Mouse (Mus musculus) monocyte, adult 2 months (primary cell): Measurements from ENCODE around the gene Hmces.

ENCODE experiments used
- DNase-seq, 2 experiments: peaks; one replicate each; pipeline ENCODE4 v3.0.0; 2022; ENCODE audit warnings: low spot score in 2 of 2, low read depth in 1 of 2

The Hmces gene

DNA sequence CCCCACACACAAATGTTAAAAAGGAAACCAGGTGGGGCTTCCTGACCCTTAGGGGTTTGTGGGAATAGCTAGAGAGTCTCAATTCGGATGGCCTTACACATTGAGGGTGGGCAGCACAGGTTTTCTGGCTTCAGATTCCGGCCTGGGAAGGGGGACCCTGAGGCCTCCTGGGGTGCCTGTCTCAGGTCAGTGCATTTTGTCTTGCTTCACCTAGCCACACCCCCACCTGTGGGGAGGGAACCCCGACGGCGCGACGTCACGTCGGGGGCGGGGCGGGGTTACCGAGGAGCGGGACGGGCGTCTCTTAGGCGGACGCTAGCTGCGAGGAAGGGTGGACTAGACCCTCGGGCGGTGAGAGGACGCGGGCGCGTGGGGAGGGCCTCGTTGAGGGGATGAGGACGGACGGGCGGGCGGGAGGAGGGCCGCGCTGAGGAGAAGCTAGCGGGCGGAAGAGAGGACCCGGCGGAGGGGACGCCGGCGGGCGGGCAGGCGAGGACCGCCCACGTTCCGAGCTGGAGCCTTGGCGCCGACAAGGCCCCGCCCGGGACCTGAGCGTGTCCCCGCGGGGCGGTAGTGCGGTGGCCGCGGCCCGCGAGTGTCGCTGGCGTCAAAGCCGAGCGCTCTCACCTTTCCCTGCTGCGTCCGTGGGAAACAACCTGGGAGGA is at the start of gene Hmces:
Gene Hmces (plus strand): TSS at position 275 of the 665 bp plus-strand sequence.
- no peak for DNase-seq

DNA sequence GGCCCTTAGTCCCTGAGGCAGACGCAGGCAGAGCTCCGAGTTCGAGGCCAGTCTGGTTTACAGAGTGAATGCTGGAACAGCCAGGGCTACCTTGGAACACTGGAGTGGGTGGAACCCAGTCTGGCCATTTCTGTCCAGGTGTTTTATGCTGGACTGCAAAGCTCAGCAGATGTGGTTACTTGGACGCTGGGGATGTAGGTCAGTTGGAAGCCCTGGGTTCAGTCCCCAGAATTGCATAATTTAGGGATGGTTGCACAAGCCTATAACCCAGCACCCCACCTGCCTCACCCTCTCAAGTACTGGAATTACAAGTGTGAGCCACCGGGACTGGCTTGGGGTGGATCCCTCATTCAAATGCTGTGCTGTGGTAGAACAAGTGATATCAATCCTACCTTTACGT is 47.5 kb upstream of the Hmces start:
- DNase-seq, result no peak

DNA sequence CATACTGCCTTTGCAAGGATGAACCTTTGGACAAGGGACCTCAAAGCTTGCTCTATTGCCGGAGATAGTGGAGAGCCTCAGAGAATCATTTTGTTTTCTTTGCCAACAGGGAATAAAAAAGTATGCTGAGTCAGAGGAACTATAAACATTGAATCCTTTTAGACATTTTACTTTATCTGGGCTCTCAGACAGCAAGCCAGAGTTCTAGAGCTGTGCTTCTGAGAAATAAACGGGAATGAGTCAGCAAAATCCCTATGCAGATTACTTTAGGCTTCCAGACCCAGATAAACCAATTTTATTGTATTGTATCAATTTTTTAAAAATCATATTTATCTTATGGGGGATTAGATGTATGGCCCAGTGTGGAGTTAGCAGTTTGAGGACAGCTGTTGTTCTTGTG is 46.5 kb upstream of the Hmces start:
- DNase-seq, result no peak

DNA sequence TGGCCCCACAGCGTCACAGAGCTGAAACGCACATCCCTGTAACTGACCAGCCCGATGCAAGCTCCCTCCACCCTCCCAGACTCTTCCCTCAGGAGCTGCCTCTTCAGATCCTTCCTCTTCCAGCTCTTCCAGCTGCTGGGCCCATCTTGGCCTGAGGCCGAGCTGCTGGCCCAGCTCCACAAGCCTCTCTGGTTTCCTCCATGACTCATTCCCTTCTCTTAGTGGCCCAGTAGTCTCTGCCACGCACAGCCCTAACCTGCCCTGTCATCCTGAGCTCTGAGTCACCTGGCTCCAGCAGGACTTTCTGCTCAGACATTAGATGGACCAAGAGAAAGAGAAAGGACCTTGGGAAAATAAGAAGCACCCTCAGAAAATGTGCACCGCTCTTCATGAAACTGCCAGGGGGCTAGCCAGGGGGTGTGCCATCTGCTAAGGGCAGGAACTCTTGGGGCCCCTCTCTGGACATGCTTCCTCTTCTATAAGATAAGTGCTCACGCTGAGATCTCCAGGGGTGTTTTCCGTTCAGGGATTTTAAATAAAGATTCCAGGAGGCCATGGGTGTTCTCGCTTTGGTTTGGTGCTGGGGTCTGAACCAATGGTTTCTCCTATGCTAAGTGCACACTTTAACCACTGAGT is 44.7 kb upstream of the Hmces start:
- no peak for DNase-seq

DNA sequence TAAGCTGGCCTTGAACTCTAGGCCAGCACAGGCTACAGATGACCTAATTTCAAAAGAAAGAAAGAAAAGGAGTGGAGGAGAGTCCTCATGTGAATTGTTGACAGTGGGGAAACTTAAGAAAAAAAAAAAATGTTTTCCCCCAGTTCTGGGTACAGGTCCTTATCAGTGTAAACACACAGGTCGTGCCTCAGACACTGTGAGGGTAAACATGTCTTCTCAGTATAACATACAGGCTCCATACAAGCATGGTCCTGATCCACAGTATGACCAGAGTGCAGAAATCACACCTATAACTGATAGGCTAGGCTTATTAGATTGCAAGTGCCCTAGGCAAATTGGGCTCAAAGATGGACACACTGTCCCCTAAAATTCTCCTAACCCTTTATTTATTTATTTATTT is 43.3 kb upstream of the Hmces start:
- no peak for DNase-seq

DNA sequence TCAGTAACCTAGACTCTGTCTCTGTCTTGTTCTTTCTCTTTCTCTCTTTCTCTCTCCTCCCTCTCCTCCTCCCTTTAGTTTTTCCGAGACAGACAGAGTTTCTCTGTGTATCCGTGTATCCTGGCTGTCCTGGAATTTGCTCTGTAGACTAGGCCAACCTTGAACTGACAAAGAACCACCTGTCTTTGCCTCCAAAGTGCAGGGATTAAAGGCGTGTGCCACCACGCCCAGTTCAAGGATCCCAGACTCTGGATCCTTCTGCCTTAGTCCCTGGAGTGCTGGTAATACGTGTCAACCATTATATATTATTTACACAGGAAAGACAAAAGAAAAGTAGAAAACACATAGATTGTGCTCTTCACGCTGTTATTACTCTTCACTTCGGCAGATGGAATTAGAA is 42.5 kb upstream of the Hmces start:
- no peak for DNase-seq

DNA sequence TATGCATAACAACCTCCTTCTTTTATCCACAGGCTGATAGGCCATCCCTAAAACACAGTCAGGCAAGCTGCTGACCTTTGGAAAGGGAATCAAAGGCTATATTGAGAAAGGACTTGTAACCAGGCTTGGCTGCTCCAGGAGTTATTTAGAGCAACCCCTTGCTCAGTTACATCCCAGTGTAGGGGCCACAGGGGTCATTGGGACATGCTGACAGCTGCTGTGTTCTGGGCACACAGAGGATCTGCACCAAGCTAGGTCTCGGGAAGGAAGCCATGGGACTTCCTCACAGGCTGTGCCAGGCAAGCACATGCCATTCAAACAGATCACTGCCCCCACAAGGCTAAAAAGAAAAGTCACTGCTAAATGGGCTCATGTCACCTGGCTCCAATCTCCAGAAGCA is 40.6 kb upstream of the Hmces start:
- no peak for DNase-seq

DNA sequence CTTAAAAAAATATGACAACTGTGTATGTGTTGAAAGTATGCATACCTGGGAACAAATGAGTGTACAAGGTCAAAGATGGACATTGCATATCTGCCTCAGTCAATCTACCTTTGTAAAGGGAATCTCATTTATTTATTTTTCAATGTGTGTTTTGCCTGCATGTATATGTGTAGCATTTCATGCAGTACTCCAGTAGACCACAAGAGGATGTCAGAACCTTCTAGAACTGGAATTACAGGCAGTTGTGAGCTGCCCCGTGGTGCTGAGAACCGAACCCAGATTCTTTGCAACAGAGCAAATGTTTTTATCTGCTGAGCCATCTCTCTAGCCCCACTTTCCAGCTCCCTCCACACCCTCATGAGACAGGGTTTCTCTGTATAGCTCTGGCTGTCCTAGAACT is 39.8 kb upstream of the Hmces start:
- no peak for DNase-seq

DNA sequence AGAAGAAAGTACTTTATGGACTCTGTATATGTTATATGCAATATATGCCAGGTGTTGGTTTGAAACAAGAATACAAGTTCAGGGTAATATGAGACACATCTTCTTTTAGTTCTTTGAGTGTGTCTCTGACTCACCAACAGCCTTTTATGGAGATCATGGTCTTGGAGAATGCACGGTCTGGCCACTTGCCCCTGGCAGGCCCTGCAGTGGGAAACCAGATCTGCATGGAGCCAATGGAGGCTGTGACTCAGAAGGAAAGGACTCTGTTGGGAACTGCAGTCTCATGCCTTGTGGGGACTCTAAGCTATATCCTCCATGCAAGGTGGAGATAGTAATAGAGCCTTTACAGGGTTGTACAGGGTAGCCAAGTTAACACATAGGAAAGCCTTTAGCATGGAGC is 38.7 kb upstream of the Hmces start:
- DNase-seq, result no peak

DNA sequence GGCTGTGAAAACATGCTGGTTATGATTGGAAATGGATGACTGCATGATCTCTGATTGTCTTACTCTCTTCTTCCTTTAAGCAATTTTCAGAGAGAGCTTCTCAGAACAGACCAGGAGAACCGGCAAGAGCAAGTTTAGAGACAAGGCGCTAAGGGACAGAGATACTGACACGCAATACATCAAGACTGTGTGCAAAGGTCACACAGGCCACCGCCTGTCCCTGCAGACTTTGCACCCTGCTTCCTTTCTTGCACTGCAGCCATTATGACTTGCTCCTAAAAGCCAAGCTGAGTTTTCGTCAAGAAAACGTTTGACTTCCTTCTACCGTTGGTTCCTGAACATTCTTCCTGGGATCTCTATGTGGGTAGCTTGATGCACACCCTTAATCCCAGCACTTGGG is 38.2 kb upstream of the Hmces start:
- no peak for DNase-seq

DNA sequence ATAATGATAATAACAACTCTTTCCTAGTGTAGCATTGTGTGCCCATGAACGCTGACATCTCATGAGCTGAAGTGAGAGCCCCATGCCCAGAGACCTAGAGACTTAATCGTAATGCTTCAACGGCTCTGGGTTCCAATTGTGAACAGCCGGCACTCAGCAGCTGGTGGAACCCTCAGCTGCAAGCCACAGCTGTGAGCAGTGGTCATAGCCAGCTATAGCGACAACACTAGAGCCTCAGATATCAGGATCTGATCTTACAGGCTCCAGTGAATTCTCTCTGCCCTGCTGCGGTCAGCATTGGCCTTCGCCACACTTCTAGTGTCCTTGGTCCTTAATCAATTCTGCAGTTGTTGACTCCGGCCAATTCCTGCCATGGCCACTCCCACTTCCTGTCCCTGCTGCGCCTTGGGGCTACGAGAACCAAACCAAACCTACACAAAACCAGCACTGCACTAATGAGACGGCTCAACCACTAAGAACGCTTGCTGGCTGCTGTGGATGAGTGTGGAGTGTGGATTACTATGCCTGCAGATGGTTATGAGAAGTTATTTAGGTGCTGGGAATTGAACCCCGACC is 37.6 kb upstream of the Hmces start:
- DNase-seq, result no peak

DNA sequence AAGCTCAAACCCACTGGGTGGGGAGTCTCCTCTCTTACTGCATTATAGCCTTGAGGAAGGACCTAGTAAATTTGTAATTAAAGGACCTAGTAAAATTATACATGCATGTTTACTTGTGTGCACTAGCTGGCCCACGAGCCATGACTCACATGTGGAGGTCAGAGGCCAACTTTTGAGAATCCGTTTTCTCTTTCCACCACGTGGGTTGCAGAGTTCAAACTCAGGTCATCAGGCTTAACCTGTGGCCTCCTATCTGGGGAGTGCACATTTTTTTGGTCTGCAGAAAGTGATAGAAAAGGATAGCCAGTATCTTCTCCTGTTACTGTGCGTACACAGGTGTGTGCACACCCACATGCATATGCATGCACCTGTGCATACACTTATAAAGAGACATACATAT is 34.7 kb upstream of the Hmces start:
- no peak for DNase-seq

DNA sequence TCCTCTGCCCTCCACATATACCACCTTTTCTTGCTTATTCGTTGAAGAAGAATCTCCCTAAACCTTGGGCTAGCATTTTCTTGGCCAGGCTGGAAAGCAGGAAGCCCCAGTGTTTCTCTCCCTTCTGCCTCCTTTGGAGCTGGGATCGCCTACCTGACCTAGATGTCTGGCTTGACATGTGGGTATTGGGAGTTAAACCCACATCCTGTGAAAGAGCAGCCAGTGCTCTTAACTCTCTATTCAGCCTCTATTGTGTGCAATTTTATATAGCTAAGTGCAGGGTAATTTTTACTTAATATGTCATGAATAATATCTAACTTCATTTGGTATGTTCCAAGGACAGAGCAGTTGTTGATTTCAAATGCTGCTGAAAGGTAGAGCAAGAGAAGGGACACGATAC is 34.1 kb upstream of the Hmces start:
- no peak for DNase-seq

DNA sequence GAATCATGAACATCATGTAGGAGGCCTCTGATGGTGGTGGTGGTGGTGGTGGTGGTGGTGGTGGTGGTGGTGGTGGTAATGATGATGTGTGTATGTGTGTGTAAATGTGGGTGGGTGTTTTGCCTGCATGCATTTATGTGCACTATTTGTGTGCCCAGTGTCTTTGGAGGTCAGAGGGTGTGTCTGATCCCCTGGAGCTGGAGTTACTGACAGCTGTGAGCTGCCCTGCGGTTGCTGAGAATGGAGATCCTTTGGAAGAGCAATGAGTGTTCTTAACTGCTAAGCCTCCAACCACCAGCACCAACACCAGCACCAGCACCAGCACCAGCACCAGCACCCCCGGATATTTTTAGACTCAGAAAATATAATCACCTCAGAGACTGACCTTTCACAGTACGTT is 31.5 kb upstream of the Hmces start:
- no peak for DNase-seq

DNA sequence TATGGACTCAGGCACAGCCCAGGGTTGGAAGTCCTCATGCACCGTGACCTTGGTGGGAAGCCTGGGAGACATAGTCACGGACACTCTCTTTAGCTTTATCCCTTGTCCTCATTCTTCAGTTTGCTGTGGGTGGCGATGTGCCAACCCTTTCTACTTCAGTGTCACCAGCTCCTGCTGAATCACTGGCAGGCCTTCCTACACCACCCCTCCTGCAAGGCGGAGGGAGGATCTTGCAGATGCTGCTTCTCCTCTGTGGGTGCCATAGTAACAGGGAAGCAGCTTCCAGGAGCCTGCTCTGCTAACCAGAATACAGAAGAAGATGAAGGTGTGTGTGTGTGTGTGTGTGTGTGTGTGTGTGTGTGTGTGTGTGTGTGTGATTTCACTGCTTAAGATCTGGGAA is 30.9 kb upstream of the Hmces start:
- peak; percentile 37 to 39 for DNase-seq

DNA sequence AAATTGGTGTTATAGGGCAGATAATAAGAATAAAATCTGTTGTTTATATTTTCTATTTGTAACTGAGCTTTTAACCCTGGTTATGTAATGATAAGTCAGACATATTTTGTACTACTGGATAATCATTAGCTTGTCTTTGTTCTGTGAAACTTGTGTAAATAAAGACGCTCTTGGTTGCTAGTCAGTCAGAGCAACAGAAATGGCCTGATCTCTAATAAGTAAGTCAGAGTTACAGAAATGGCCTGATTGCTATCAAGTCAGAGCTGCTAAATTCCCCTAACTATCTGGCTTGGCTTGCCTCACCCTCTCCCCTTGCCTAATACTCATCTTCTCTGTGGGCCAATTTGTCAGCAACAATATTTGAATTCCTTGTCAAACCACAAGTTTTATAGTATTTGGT is 27.0 kb upstream of the Hmces start:
- no peak for DNase-seq

DNA sequence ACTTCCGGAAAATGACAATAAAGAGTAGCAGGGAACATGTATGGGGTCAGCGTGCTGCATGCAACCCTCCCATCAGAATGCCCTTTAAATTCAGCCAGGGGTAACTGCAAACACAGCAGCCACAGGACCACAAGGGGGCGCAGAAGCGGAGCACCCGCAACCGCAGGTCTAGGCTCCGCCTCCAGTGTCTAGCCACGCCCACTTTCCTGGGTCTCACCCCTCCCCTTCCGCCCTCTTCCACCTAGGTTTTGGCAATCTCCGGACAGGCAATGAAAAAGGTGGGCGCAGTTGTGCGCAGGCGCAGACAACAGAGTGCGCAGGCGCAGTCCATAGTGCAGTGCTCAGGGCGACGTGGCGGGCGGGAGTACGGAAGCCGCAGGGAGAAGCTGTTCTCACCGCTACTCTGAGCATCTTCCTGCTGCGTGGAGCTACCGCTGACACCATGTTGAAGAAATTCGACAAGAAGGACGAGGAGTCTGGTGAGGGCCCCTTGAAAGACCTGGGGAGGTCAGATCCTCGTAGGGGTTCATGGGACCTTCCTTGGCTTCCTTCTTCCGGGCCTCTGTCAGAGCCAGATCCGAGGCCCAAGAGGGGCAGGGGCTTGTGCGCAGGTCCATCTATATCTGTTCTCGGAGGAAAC is 26.0 kb upstream of the Hmces start, which contains the start of gene Copg1:
Gene Copg1 (plus strand): TSS at position 221 of the 640 bp plus-strand sequence.
- DNase-seq, result peak; percentile 98 to 100

DNA sequence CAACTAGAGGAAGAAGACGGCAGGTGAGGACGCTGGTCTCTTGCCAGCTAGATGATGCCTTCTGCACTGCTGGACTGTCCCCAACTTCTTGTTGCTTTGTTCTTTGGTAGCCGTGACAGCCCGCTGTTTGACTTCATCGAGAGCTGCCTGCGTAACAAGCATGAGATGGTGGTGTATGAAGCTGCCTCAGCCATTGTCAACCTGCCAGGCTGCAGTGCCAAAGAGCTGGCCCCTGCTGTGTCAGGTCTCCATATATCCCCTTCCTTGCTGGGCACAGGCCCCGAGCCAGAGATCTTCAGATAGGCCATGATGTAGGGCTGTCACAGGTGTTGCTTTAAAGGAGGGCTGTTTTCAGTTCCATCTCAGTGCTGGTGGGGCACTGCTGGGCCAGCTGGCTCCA is 19.8 kb upstream of the Hmces start:
- no peak for DNase-seq

DNA sequence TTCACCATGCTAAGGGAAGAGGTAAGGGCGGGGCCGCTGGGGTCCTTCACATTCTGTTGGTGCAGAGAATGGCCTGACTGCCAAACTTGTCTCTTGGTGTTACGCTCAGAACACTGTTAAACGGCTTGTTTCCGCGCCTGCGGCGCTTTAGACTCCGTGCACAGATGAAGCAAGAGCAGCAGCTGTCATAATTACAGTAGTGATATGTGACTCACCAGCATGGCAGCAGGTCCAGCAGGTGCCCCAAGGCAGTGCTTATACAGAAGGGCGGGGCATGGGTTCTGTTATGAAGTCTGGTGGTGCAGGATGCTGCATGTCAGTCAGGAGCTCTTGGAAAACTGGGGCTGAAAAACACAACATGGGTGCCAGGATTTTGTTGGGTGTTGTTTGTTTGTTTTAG is 15.7 kb upstream of the Hmces start:
- DNase-seq, result no peak

DNA sequence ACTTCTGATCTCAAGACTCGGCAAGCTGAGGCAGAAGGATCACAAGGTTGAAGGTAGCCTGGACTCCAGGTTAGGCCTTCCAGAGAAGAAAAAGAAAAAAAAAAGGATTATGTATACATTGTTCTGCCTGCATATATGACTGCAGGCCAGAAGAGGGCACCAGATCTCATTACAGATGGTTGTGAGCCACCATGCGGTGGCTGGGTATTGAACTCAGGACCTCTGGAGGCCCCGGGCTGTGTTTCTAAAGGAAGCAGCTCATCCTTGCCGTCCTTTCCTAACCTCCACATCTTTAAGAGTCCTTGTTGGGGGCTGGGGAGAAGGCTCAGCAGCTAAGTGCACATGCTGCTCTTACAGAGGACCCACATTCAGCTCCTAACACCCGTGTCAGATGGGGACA is 7.1 kb upstream of the Hmces start:
- DNase-seq, result no peak

DNA sequence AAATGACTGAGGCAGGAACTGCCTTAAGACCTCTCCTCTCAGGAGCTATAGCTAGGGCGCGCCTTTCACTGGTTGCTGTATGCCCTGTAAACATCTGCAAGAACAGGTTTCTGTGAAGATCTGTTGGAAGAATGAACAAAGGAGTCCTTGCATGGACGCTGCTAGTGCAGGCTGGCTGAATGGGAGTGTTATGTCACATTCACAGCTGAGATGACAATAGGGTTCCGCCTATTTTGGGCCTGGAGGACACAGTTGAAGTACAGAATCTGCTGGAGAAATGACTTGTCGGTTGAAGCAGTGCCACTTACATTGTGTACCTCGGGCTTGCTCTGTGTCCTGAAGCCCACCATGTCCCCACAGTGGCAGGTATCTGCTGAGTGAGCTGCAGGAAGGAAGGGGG is 4.6 kb upstream of the Hmces start:
- DNase-seq, result no peak

DNA sequence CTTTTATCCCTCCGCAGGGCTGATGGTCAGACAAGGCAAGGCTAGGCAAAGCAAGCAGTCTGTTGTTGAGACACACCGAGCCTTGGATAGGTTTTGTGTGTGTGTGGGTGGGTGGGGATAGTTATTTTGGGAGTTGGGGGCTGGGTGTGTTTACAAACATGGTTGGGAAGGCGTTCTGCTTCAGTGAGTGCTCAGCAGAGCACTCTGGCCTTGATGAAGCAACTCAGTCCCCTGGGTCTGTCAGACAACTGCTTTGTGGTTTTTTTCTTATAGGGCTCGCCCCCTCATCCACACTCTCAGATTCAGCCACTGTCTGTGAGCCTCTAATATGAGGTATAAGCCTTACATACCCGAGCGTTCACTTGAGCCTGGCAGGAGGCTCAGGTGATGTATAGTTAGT is 2.2 kb upstream of the Hmces start:
- DNase-seq, result no peak
